Mouse (Mus musculus) brain, embryonic 14.5 days (tissue): ENCODE results near the gene Tlcd2.

Source experiments
- CTCF ChIP-seq: fragments of 200-500 bp; IDR thresholded peaks from 2 replicates; pipeline ENCODE4 v1.5.1; 2012; ENCODE audit warnings: inconsistent platforms, mild to moderate bottlenecking, moderate library complexity, borderline replicate concordance; ENCODE audit not compliant: insufficient read depth, insufficient read length; ENCODE audit errors: extremely low read depth
- POLR2A ChIP-seq: fragments of 200-500 bp; IDR thresholded peaks from 2 replicates; pipeline ENCODE4 v1.6.1; 2012; ENCODE audit warnings: mild to moderate bottlenecking, inconsistent platforms, borderline replicate concordance; ENCODE audit not compliant: poor library complexity, insufficient read depth, insufficient read length, severe bottlenecking; ENCODE audit errors: extremely low read depth

GRCm38 (mm10) chr11:75439951-75440350 lies 21.6 kb upstream of the Tlcd2 start:
- TF ChIP-seq POLR2A: no peak
- no peak for TF ChIP-seq CTCF
